Mouse (Mus musculus) layer of hippocampus, adult 11-12 months (tissue): ENCODE measurements around the gene Olfr1161.
"Not testable (repeated sequence)": the region's sequence is repeated elsewhere in the genome, so short reads cannot be mapped to it uniquely, and the experiment has no call there.

Experiments
- DNase-seq: peaks from one replicate; pipeline ENCODE4 v3.0.0; 2022; ENCODE audit warnings: low spot score

The Olfr1161 gene

GRCm38 (mm10) chr2:88022474-88022873 is at the start of gene Olfr1161:
TSS of gene Olfr1161 (plus strand) at chr2:88022774.
- DNase-seq, result not testable (repeated sequence)

DNA sequence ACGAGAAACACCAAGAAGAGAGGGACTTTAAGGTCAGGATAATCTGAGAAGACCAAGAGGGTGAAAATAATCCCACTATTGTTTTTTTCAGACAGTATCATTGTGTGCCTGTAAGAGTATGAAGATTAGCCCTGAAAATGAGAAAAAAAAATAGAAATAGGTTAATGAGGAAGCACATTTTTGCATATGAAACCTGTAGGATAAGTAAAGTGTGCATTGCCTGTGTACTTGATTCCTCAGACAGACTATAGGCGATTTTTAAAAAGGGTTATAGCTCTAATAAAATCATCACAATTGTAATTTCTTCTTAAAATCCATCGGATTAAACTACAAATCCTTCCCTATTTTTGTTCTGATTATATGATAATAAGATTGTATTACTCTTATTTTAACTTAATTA is 48.0 kb upstream of the Olfr1161 start, which contains the start of gene Olfr74:
Olfr74 (minus strand) TSS at position 101 of the 400 bp plus-strand sequence.
- no peak for DNase-seq

GRCm38 (mm10) chr2:87989813-87990212 is 32.8 kb upstream of the Olfr1161 start, which contains the start of gene Olfr1158:
TSS of gene Olfr1158 (plus strand) at chr2:87990113.
- DNase-seq, result no peak

DNA sequence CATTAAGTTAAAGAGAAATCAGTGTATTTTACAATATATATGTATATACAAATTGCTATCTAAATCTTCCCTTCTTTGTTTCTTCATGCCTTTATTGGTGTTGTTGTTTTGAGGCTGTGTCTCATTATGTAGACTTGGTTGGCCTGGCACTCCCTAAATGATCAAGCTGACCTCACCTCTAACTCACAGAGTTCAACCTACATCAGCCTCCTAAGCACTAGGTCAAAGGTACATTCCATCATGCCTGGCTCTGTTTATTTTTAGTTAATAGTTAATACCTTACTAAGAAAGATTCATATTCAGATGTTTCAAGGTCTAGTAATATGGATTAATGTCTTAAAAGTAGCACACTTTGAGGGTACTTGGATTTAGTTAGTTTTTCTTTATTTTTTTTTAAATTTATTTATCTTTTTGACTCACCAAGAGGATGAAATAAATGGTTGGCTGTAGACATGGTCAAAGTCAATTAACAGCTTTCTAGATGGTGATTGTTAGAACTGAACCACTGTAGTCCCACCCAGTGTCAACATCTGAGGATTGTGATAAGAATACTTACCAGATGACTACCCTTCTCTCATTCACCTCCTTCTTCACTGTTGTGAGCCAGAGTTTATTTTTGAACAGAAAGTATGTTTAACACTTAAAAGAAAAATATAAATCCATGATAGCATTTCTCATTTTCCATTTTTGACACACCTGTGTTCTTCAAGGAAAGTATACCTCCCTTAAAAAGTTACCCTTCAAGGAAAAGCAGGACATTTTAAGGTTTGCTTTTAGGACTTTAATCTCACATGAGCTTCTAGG is 14.9 kb upstream of the Olfr1161 start, which contains the start of gene Olfr1160:
Olfr1160 (minus strand) TSS at position 754 of the 804 bp plus-strand sequence.
- no peak for DNase-seq

GRCm38 (mm10) chr2:88037599-88037998 is 15.0 kb downstream of the Olfr1161 start, which contains the start of gene Olfr73:
TSS of gene Olfr73 (minus strand) at chr2:88037699.
- no peak for DNase-seq

DNA sequence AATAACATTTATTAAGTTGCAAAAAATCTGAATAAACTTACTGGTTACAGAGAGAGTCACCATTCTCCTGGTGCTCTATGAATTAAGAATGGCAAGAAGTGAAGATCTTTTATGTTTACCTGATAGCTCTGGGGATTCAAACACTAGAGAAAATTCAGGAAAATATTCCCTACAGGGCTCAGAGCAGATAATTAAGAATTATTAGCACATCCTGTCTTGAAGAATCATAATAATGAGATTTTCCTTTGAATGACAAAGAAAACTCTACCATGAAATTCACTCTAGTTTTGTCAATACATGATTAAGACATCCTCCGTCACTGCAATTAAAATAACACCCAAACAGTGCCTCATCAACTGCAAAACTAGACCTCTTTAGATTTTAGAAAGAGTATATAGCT is 28.5 kb downstream of the Olfr1161 start, which contains the start of gene Olfr1162:
Olfr1162 (minus strand) TSS at position 101 of the 400 bp plus-strand sequence.
- DNase-seq, result no peak

DNA sequence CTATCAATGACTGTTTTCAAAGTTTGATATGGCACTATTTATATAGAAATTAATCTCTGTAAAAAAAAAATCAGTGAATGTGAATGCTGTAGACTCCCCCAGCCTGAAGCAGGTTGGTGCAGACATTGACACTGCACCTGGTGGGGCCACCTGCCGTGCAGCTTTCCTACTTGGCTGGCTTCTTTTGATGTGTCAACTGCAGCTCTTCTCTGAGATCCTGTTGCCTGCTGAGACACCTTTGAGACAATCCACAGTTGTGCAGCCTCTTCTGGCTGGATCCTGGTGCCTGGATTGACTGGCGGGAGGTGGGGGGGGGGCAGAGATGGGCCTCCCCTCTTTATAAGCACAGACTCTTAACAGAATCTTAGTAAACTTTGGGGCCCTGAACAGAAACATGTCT is 41.0 kb downstream of the Olfr1161 start:
- no peak for DNase-seq

DNA sequence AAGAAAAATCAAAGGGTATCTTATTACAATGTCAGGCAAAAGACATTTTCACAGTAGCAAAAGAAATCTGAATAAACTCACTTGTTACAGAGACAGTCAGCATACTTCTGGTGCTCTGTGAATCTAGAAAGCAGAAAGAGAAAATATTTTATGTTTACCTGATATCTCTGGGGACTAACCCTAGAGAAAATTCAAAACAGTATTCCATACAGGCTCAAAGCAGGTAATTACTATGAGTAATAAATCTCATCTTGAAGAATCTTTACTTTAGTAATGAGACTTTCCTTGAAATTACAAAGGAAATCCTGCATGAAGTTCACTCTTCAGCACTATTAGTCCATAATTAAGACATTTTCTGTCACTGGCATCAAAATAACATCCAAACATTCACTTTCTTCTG is 49.2 kb downstream of the Olfr1161 start, which contains the start of gene Olfr1163:
Olfr1163 (minus strand) TSS at position 101 of the 400 bp plus-strand sequence.
- DNase-seq, result no peak
